ENCODE assay signal across 9 mouse cellular contexts in the genomic region with DNA sequence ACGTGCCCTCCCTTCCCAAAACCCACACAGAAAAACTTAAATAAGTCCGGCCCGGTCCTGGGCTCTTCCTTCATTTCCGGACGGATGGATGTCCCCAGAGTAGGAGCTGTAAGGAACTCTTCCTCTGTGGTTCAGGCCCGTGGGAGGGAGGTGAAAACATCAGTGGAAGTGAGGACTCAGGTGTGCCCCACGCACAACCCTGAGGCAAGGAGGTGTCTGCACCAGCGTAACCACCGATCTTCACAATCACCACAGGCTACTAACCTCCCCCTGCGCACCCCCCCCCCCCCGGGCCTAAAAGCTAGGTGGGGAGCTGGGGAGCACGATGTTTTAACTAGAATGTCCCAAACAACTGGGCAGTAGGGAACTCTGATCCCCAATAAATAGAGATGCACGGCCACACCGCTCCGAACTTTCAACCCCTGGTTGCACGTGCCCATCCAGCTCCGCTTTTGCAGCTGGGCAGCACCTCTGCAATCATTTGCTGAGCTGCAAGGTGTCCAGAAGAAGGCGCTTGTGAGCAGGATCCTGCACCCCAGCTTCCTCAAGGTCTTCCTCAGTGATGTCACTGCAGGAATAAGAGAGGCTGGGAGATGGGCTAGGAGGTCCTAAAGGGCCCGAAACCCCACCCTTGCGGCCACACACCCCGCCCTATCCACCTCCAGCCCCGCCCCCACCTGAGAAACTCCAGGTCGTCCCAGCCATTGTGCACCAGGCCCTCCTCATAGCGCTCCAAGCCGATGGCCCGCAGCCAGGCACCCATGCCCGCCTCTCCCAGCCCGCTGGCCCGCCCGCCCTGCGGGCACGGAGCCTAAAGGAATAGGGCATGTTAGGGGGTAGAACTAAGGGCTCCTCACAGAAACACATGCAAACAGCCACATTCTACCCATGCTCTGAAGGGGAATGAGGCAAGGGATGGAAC. TPM values are rescaled to one million over a fixed set of nuclear protein-coding genes. Genes with fewer than 3 reads are reported as not detected.
DNase-seq lines count a peak whose midpoint lies in the region; ATAC-seq lines count a peak whose summit lies in the region.
"Had no signal": no experiment of that assay in that cellular context is flagged by ENCODE, and none has a peak within 500 bp of the region (broad histone marks: within the 10 kb centered on the region; RNA-seq: fewer than 3 reads in every experiment).

No protein-coding gene starts in this region.

- ATAC-seq in forebrain, embryonic 14.5 days: peak; percentile 15; the same call in 1 of the 2 replicates
- peak; percentile 24 for ATAC-seq in midbrain, embryonic 15.5 days (replicated peaks)

- peak; percentile 24 for DNase-seq in right cerebral cortex, postnatal 4 days
- DNase-seq in right cerebral cortex, adult 18-20 months: no peak
- peak; percentile 41 for DNase-seq in forebrain, embryonic 14.5 days (ENCODE audit: low spot score)
- peak; percentile 66 to 84 for DNase-seq in kidney, postnatal 25 days
- no peak for DNase-seq in urinary bladder, postnatal 10 days (ENCODE audit: low spot score)
- DNase-seq in thymus, postnatal 14 days: no peak
- DNase-seq in frontal cortex, postnatal 25 days (ENCODE audit: low spot score in 2 of 2): no peak

- peaks cover 42% of the 10 kb centered on the region for H3K27me3 ChIP-seq in forebrain, embryonic 14.5 days (replicated peaks; ENCODE audit: control insufficient read depth, insufficient read depth, low read length)
- peaks cover 53% of the 10 kb centered on the region for H3K27me3 ChIP-seq in midbrain, embryonic 15.5 days (replicated peaks)

- 23% methylated on average over 31 of the region's 32 CpGs for WGBS in forebrain, embryonic 14.5 days
- WGBS in midbrain, embryonic 15.5 days: 33% methylated on average over 31 of the region's 32 CpGs

- no peak overlapping the region for H3K9ac ChIP-seq in forebrain, embryonic 14.5 days (ENCODE audit: low read length)
- H3K9ac ChIP-seq in midbrain, embryonic 15.5 days: no peak overlapping the region
- H3K9ac ChIP-seq: liver, embryonic 15.5 days had no signal

- H3K9me3 ChIP-seq in forebrain, embryonic 14.5 days (replicated peaks; ENCODE audit: control insufficient read depth, low read length): no peaks in the 10 kb centered on the region
- H3K9me3 ChIP-seq in midbrain, embryonic 15.5 days: no peaks in the 10 kb centered on the region
- H3K9me3 ChIP-seq: liver, embryonic 15.5 days had no signal

- peaks cover 5% of the 10 kb centered on the region; the same call in 1 of the 2 replicates for H3K4me1 ChIP-seq in forebrain, embryonic 14.5 days (ENCODE audit: control insufficient read depth, insufficient read depth, low read length)
- H3K4me1 ChIP-seq in midbrain, embryonic 15.5 days: peaks cover 30% of the 10 kb centered on the region

- H3K27ac ChIP-seq in forebrain, embryonic 14.5 days (ENCODE audit: low read depth, low read length): no peak overlapping the region
- no peak overlapping the region for H3K27ac ChIP-seq in midbrain, embryonic 15.5 days
- H3K27ac ChIP-seq: liver, embryonic 15.5 days had no signal

- peaks cover 39% of the 10 kb centered on the region for H3K36me3 ChIP-seq in forebrain, embryonic 14.5 days (ENCODE audit: control insufficient read depth, insufficient read depth, low read length)
- no peaks in the 10 kb centered on the region for H3K36me3 ChIP-seq in midbrain, embryonic 15.5 days (replicated peaks)

- no peak overlapping the region for H3K4me3 ChIP-seq in forebrain, embryonic 14.5 days (ENCODE audit: low read depth, low read length)
- H3K4me3 ChIP-seq in midbrain, embryonic 15.5 days: no peak overlapping the region

- no peak overlapping the region for H3K4me2 ChIP-seq in forebrain, embryonic 14.5 days (ENCODE audit: low read length)
- no peak overlapping the region for H3K4me2 ChIP-seq in midbrain, embryonic 15.5 days

RNA-seq across cellular contexts. Expression of a gene that starts 5.0 kb away (rescaled TPM):
- not detected in 2 replicates for polyA plus RNA-seq in forebrain, embryonic 14.5 days (2014; fragmentation: Nextera tagmentation; extraction: Ambion mirVana)
- 0.10 and 0.55 TPM in 2 replicates for polyA plus RNA-seq in midbrain, embryonic 15.5 days (2015; fragmentation: Nextera tagmentation; extraction: Ambion mirVana)
- polyA plus RNA-seq: liver, embryonic 15.5 days had no signal

RNA-seq across cellular contexts. Expression of a gene that starts 14.9 kb away (rescaled TPM):
- polyA plus RNA-seq in forebrain, embryonic 14.5 days (2014; fragmentation: Nextera tagmentation; extraction: Ambion mirVana): 8.2 and 15.3 TPM in 2 replicates
- polyA plus RNA-seq in midbrain, embryonic 15.5 days (2015; fragmentation: Nextera tagmentation; extraction: Ambion mirVana): 11.5 and 14.9 TPM in 2 replicates

RNA-seq across cellular contexts. Expression of a gene that starts 33.9 kb away (rescaled TPM):
- polyA plus RNA-seq in forebrain, embryonic 14.5 days (2014; fragmentation: Nextera tagmentation; extraction: Ambion mirVana): 1.1 and 1.8 TPM in 2 replicates
- polyA plus RNA-seq in midbrain, embryonic 15.5 days (2015; fragmentation: Nextera tagmentation; extraction: Ambion mirVana): 2.3 and 2.8 TPM in 2 replicates

RNA-seq across cellular contexts. Expression of a gene that starts 40.4 kb away (rescaled TPM):
- 75.0 and 87.6 TPM in 2 replicates for polyA plus RNA-seq in forebrain, embryonic 14.5 days (2014; fragmentation: Nextera tagmentation; extraction: Ambion mirVana)
- polyA plus RNA-seq in midbrain, embryonic 15.5 days (2015; fragmentation: Nextera tagmentation; extraction: Ambion mirVana): 76.9 and 78.1 TPM in 2 replicates

RNA-seq across cellular contexts. Expression of a gene that starts 47.5 kb away (rescaled TPM):
- polyA plus RNA-seq in forebrain, embryonic 14.5 days (2014; fragmentation: Nextera tagmentation; extraction: Ambion mirVana): 26.1 and 30.6 TPM in 2 replicates
- polyA plus RNA-seq in midbrain, embryonic 15.5 days (2015; fragmentation: Nextera tagmentation; extraction: Ambion mirVana): 17.4 and 18.8 TPM in 2 replicates

Comparison
In these comparisons a context has a peak if more than half of its experiments do, and no peak if none do; other contexts are left out.
1. DNase-seq: peak in right cerebral cortex, postnatal 4 days (single experiment), forebrain, embryonic 14.5 days (single experiment) and kidney, postnatal 25 days (2 of 2); none in right cerebral cortex, adult 18-20 months (single experiment), urinary bladder, postnatal 10 days (single experiment), thymus, postnatal 14 days (single experiment) and frontal cortex, postnatal 25 days (0 of 2).